Mouse (Mus musculus) forelimb bud, embryonic 11.5 days (tissue): Measurements from ENCODE around the gene Rufy1.

Source experiments
- DNase-seq: peaks from one replicate; pipeline ENCODE4 v3.0.0-alpha.2; 2012; ENCODE audit warnings: low read depth, low spot score

Rufy1 gene

DNA sequence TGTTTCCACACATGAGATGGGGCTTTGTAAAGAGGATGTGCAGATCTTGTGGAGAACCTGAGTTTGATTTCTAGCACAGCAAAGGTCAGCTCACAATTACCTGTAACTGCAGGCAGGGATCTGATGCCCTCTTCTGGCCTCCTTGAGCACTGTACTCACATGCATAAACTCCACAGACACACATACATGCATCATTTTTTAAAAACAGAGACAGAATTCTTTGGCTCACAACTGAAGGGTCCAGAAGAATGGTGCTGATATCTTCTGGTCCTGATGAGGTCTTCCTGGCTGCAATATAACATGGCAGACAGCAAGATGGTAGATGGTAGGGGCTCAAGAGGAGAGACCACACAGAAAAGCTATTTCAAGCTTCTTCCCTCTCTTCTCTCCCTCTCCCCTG lies 76.8 kb downstream of the Rufy1 start, which contains the start of gene Cby3:
Cby3 (plus strand) TSS at position 301 of the 400 bp plus-strand sequence.
- DNase-seq, result no peak

DNA sequence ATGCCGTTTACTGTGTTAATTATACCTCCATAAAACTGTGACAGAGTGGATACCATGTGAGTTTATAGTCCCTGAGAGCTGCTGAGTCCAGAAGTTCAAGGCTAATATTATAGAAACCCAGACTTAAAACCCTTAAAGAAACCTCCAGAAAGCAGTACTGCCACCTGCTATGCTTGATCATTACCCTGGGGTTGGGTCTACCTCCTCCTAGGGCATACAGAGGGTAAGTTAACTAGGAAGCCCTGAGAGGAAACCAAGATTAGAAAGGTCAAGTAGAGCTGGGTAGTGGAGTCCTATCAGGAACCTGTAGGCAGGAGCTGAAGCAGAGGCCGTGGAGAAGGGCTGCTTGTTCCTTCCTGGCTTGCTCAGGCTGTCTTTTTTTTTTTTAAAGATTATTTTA lies 78.7 kb downstream of the Rufy1 start:
- DNase-seq, result no peak

DNA sequence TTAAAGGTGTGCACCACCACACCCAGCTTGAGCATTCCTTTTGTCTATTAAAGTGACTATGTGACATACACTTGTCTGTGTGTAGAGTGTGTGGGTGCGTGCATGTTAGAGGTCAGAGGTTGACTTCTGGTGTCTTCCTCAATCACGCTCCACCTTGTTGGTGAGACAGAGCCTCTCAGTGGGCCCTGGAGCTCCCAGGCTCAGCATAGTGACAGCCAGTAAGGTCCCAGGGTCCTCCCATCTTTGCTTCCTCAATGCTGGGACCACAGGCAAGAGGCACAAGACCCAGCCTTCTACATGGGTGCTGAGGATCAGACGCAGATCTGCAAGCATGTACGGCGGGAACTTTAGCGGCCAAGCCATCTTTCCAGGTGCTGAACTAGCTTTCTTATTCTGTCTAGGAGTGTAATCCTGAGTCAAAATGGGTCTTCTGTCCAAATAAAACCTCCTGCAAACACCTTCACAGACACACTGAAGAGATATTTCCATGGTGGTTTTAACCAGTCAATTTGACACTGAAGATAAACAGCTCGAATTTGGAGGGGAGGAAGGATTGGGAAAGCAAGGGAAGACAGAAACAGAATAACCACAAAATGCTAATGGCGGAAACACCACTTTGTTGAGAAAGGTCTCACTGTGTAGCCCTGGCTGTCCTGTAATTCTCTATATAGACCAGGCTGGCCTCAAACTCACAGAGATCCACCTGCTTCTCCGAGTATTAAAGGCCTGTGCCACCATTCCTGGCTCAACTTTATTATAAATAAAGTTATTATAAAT lies 84.5 kb downstream of the Rufy1 start:
- no peak for DNase-seq

DNA sequence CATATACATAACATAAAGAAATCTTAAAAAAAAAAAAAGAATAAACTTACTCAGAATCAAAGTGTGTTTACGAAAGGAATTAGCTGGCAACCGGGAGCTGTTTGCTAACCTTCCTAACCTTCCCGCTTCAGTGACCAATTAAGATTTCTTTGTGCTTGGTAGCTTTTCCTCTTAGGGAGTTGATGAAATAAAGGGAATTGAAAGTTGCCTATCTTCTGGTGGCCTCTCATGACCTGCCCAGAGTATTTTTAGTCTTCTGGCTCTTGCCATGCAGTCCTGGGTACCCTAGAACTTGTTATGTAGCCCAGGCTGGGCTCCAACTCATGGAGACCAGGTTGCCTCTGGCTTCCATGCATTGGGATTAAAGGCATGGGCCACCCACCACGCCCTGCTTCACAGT lies 85.4 kb downstream of the Rufy1 start:
- no peak for DNase-seq
